Mouse (Mus musculus) thymus, adult 2 months (tissue): ENCODE measurements at regions not wholly inside any gene's neighbourhood (a gene's known extent, or its start where the extent isn't known, plus 50 kb on each side); places are given as distances from the start of the nearest gene placed in this dataset.

Experiments
- DNase-seq: peaks from one replicate; pipeline ENCODE4 v3.0.0; 2021
- H3K27ac ChIP-seq: fragments of 200-500 bp; 2 replicates; pipeline ENCODE4 v1.5.1; 2012; ENCODE audit warnings: low read length, control low read depth; ENCODE audit not compliant: control insufficient read depth, insufficient read depth
- H3K27me3 ChIP-seq: fragments of 200-500 bp; 2 replicates; pipeline ENCODE4 v1.6.1; 2012; ENCODE audit warnings: mild to moderate bottlenecking, low read length, moderate library complexity, mixed read lengths; ENCODE audit not compliant: control insufficient read depth, insufficient read depth
- H3K36me3 ChIP-seq: fragments of 200-500 bp; 2 replicates; pipeline ENCODE4 v1.6.1; 2012; ENCODE audit warnings: mild to moderate bottlenecking, low read length, moderate library complexity; ENCODE audit not compliant: control insufficient read depth, insufficient read depth
- H3K4me1 ChIP-seq: fragments of 200-500 bp; replicated peaks from 2 replicates; pipeline ENCODE4 v1.6.1; 2012; ENCODE audit warnings: low read length; ENCODE audit not compliant: control insufficient read depth, insufficient read depth
- H3K4me3 ChIP-seq: fragments of 200-500 bp; 2 replicates; pipeline ENCODE4 v1.5.1; 2012; ENCODE audit warnings: mild to moderate bottlenecking, low read length, control low read depth, moderate library complexity; ENCODE audit not compliant: control insufficient read depth, insufficient read depth
- CTCF ChIP-seq: fragments of 200-500 bp; IDR thresholded peaks from 2 replicates; pipeline ENCODE4 v1.5.1; 2012; ENCODE audit warnings: mild to moderate bottlenecking, control low read depth, low read length, moderate library complexity, borderline replicate concordance; ENCODE audit not compliant: control insufficient read depth, poor library complexity, insufficient read depth; ENCODE audit errors: extremely low read depth
- POLR2A ChIP-seq: fragments of 200-500 bp; IDR thresholded peaks from 2 replicates; pipeline ENCODE4 v1.6.1; 2012; ENCODE audit warnings: mild to moderate bottlenecking, low read length, control low read depth, moderate library complexity; ENCODE audit not compliant: control insufficient read depth, poor library complexity, insufficient read depth; ENCODE audit errors: extremely low read depth
- WGBS: fragments of 180-500 bp; shearing (Covaris S2); methylation state at CpG from one replicate; pipeline ENCODE4 v1.1.7; 2018; 5-methylcytosine and 5-hydroxymethylcytosine counted together

DNA sequence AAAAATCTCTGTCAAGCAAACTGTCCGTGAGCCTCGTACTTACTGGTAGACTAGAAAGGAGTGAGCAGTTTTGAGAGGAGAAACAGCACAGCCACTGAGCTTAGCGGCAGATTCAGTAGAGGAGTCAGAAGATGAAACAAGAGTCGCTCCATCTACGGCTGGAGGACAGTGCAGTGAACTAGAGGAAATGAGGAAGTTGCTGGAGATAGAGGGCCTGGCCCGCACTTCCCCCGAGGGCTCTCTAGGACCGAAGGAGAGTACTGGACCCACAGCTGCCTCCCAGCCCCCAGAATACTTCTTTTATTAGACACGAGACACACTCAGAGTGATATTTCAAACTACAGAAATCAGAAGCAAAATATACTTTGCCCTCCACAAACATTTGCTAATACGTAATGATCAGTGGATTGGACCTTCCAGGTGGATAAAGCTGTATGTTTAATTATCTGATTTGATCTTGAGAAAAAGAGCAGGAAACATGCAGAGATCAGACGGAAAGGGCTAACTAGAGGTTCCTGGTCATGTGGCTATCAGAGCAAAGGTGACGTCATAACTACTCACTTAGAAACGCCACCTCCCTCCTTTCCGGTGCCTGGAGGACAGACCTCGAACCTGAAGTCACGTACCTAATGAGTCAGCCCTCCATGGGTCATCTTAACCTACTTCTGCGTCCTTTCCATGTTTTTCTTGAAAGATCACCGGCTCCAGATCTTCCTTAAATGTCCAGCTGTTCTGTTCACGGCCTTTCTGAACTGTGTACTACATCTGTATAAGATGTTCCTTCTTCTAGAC is 277.9 kb downstream of the Basp1 start:
- no peak for TF ChIP-seq POLR2A
- no peaks in the 10 kb centered on the region for H3K36me3 ChIP-seq
- DNase-seq = no peak
- H3K27ac ChIP-seq = no peak overlapping the region
- H3K27me3 ChIP-seq = no peaks in the 10 kb centered on the region
- no peak overlapping the region for H3K4me3 ChIP-seq
- WGBS = 57% methylated on average over 19 of the region's 19 CpGs
- no peaks in the 10 kb centered on the region for H3K4me1 ChIP-seq

- no peaks in the 10 kb centered on the region for H3K27me3 ChIP-seq
- no peaks in the 10 kb centered on the region for H3K4me1 ChIP-seq
- no peak for TF ChIP-seq POLR2A
- TF ChIP-seq CTCF = no peak
- WGBS = 90% methylated on average over 6 of the region's 6 CpGs
- no peak overlapping the region for H3K27ac ChIP-seq
- H3K36me3 ChIP-seq = no peaks in the 10 kb centered on the region
- DNase-seq = no peak
- no peak overlapping the region for H3K4me3 ChIP-seq
Observed at GRCm38 (mm10) chr15:25130096-25130495, 283.5 kb downstream of the Basp1 start.

GRCm38 (mm10) chr15:25129572-25129971 is 284.0 kb downstream of the Basp1 start:
- TF ChIP-seq CTCF = no peak
- TF ChIP-seq POLR2A = no peak
- Histone ChIP-seq H3K36me3 (no peaks in the 10 kb centered on the region), H3K4me1 (no peaks in the 10 kb centered on the region), H3K27me3 (no peaks in the 10 kb centered on the region), H3K27ac (no peak overlapping the region), H3K4me3 (no peak overlapping the region)
- WGBS = 90% methylated on average over 5 of the region's 5 CpGs
- no peak for DNase-seq

DNA sequence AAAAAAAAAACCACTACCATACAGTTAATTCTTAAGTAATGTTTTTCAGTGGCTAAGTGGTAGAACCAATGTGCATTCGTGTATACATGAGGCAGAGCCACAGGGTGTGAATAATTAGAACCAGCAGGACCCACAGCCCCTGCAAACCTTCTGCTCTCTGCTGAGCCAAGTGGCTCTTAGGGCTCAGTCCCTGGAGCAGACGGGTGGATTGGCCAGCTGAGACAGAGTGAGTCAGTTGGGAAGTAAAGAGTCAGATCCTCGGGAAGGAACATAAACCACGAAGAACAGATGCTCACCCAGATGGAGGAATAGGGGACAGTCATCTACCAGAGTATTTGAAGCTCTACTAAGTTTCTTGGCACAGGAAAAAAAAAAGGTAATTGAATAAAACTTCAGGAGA is 293.1 kb downstream of the Basp1 start:
- DNase-seq = no peak
- TF ChIP-seq CTCF (no peak), POLR2A (no peak)
- Histone ChIP-seq H3K36me3 (no peaks in the 10 kb centered on the region), H3K4me1 (no peaks in the 10 kb centered on the region), H3K4me3 (no peak overlapping the region), H3K27ac (no peak overlapping the region), H3K27me3 (no peaks in the 10 kb centered on the region)
- 60% methylated on average over 4 of the region's 4 CpGs for WGBS

GRCm38 (mm10) chr15:25117980-25118379 is 295.6 kb downstream of the Basp1 start:
- no peaks in the 10 kb centered on the region for H3K4me1 ChIP-seq
- H3K36me3 ChIP-seq = no peaks in the 10 kb centered on the region
- 47% methylated on average over 3 of the region's 3 CpGs for WGBS
- no peaks in the 10 kb centered on the region for H3K27me3 ChIP-seq
- no peak for TF ChIP-seq CTCF
- TF ChIP-seq POLR2A = no peak
- no peak for DNase-seq
- no peak overlapping the region for H3K27ac ChIP-seq
- no peak overlapping the region for H3K4me3 ChIP-seq

DNA sequence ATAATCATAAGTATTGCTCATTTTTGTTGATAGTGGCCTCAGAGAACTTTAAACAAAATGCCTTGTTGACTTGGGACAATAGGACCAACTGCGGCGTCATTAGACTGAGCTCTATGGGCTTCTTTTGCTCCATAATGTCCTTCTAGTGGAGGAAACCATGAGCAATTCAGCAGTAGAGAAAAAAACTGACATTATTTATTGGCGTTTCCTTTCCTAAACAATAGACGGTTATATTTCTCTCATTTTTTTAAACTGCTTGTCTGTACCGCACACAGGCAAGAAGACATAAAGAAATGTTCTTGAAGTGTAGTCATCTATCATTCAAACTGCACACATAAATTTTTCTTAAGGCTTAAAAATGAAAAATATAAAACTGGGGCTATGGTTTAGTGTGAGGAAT is 310.8 kb downstream of the Basp1 start:
- H3K27ac ChIP-seq = no peak overlapping the region
- no peaks in the 10 kb centered on the region for H3K4me1 ChIP-seq
- 33% methylated on average over 5 of the region's 5 CpGs for WGBS
- DNase-seq = no peak
- TF ChIP-seq POLR2A (no peak), CTCF (no peak)
- H3K36me3 ChIP-seq = no peaks in the 10 kb centered on the region
- no peak overlapping the region for H3K4me3 ChIP-seq
- H3K27me3 ChIP-seq = no peaks in the 10 kb centered on the region

- no peak for DNase-seq
- no peaks in the 10 kb centered on the region for H3K4me1 ChIP-seq
- H3K27ac ChIP-seq = no peak overlapping the region
- H3K36me3 ChIP-seq = no peaks in the 10 kb centered on the region
- TF ChIP-seq CTCF = no peak
- no peak for TF ChIP-seq POLR2A
- 66% methylated on average over 6 of the region's 6 CpGs for WGBS
- no peak overlapping the region for H3K4me3 ChIP-seq
- H3K27me3 ChIP-seq = no peaks in the 10 kb centered on the region
Observed at GRCm38 (mm10) chr15:25093758-25094157, 319.8 kb downstream of the Basp1 start.
